Mouse (Mus musculus) bone marrow, adult 2 months (tissue): ENCODE measurements around the gene Polr1e.

Source experiments
- CTCF ChIP-seq: fragments of 200-500 bp; IDR thresholded peaks from 2 replicates; pipeline ENCODE4 v1.5.1; 2011; ENCODE audit warnings: low read length, control low read depth; ENCODE audit not compliant: control insufficient read depth, insufficient read depth
- POLR2A ChIP-seq: fragments of 200-500 bp; IDR thresholded peaks from 2 replicates; pipeline ENCODE4 v1.6.1; 2011; ENCODE audit warnings: low read depth, mild to moderate bottlenecking, control low read depth, low read length, borderline replicate concordance; ENCODE audit not compliant: control insufficient read depth

GRCm38 (mm10) chr4:45072261-45072973 lies 54.0 kb downstream of the Polr1e start:
- TF ChIP-seq CTCF, result no peak
- no peak for TF ChIP-seq POLR2A
